Mouse (Mus musculus): ENCODE data around the gene Mettl7a3.
"Not testable (repeated sequence)": the region's sequence is repeated elsewhere in the genome, so short reads cannot be mapped to it uniquely, and the experiment has no call there.

Mettl7a3 gene

DNA sequence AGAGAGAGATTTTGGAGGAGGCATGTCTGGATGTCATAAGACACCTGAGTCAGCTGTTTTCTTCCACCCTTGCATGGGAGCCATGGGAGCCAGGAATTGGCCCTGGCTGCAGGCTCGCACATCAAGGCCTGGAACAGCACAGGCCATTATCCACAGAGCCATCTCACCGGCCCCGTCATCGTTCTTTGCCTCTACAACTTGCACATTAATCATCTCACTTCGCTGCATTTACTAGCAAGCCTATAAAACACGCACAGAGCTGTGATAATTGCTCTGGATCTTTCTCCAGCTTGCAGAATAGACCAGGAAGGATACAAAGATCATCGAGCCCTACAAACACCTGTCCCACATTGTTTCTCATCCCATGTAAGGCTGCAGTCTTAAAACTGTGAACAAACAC is 4.0 kb upstream of the Mettl7a3 start:
- no peak for DNase-seq

DNA sequence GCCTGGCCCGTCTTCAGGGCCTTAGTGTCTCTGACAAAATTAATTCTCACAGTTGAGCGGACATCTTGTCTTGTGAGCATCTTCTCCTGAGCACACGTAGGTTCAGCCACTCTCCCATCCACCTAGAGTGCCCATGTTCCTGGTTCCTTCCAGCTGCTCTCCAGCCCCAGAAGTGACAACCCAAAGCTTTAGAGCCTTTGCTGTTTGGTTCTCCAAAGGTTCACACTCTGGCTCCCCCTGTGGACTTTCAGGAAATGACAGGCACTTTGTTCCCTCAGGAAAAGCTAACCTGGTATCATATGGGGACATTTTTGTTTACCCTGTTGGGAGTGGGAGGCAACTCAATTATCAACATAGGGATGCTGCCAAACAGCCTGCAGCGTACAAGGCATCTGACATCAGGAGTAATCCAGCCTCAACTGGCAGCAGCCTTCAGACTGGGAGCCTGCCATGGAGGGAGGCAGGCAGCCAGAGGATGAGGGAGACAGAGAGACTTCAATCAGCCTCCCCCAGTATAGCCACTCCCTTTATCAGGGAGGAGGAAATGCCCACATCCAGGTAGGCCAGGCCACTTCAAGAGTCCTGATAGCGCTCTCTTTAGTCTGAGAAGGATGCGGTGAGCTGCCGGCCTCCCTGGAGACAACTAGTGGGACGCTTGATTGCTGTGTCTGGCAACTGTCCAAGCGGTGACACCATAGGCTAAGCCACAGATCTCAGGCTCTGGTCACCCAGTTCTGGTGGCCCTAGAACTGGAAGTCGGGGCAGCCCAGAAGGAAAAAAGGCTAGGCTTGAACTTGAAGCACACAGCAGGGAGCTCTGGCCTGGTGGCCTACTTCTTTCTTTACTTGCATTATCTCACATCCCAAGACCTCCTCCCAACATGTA is 2.4 kb upstream of the Mettl7a3 start:
- DNase-seq = peak; percentile 39 to 40

GRCm38 (mm10) chr15:100337328-100337727 is 2.6 kb downstream of the Mettl7a3 start:
- DNase-seq = not testable (repeated sequence)

GRCm38 (mm10) chr15:100337847-100338246 is 3.1 kb downstream of the Mettl7a3 start:
- peak; percentile 77 to 85 for DNase-seq

- DNase-seq = not testable (repeated sequence)
These were observed 6.7 kb downstream of the Mettl7a3 start for GRCm38 (mm10) chr15:100341314-100341980.

- no peak for DNase-seq
These were observed 10.8 kb downstream of the Mettl7a3 start for GRCm38 (mm10) chr15:100345484-100345883.

GRCm38 (mm10) chr15:100346761-100347160 is 12.0 kb downstream of the Mettl7a3 start:
- DNase-seq = no peak

DNA sequence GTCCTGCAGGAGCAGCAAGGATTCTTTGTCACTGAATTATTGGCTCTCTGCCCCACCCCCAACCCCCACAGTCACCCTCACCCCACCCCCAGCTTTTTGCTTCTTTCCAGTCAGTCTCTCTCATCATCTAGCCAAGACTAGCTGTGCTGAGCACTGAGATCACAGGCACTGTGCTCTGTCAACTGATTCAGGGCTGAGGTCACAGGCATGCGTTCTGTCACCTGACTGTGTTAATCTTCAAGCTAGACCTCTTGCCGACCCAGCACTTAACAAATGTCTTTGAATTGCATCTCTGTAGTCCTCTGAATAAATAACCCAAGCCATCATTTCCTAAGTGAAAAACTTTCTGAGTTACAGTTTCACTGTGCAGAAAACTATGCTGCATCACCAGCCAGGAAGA is 14.8 kb downstream of the Mettl7a3 start:
- no peak for DNase-seq

- peak in 1 of 2 experiments; percentile 24 for DNase-seq
These were observed 16.9 kb downstream of the Mettl7a3 start for GRCm38 (mm10) chr15:100351501-100352060.

- DNase-seq = no peak
These were observed 18.1 kb downstream of the Mettl7a3 start, which contains the start of the genes Methig1 and Mettl7a2 for GRCm38 (mm10) chr15:100352711-100353250. TSS of gene Methig1 (plus strand) at chr15:100353149. TSS of gene Mettl7a2 (plus strand) at chr15:100353200.

DNA sequence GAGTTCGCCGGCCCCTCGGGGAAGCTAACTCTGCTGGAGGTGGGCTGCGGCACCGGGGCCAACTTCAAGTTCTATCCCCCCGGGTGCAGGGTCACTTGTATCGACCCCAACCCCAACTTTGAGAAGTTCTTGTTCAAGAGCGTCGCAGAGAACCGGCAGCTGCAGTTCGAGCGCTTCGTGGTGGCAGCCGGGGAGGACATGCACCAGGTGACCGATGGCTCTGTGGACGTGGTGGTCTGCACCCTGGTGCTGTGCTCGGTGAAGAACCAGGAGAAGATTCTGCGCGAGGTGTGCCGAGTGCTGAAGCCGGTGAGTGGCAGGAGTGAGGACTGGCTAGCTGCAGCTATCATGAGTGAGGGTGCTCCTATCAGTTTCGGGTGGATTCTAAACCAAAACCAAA is 18.7 kb downstream of the Mettl7a3 start:
- not testable (repeated sequence) for DNase-seq

DNA sequence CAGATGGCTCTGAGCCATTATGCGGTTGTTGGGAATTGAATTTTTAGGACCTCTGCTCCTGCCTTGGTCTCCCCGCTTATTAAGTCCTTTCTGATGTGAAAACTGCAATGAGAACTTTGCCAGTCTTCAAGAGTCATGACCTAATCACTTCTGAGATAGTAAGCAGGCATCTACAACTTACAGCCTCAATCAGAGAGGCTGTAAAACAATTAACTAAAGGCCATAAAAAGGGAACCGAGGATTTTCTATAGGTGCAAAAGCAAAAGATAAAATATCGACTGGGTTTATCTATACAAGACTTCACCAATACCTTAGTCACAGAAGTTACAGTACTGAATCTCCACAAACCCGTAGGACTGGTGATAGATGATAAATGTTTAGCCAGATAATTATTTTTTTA is 21.1 kb downstream of the Mettl7a3 start:
- no peak for DNase-seq

GRCm38 (mm10) chr15:100364242-100364641 is 29.5 kb downstream of the Mettl7a3 start, which contains the start of gene Higd1c:
TSS of gene Higd1c (plus strand) at chr15:100364542.
- no peak for DNase-seq

GRCm38 (mm10) chr15:100365967-100366366 is 31.2 kb downstream of the Mettl7a3 start:
- not testable (repeated sequence) for DNase-seq

GRCm38 (mm10) chr15:100367119-100367518 is 32.4 kb downstream of the Mettl7a3 start:
- no peak for DNase-seq

GRCm38 (mm10) chr15:100375066-100375465 is 40.3 kb downstream of the Mettl7a3 start:
- peak; percentile 86 to 89 for DNase-seq

DNA sequence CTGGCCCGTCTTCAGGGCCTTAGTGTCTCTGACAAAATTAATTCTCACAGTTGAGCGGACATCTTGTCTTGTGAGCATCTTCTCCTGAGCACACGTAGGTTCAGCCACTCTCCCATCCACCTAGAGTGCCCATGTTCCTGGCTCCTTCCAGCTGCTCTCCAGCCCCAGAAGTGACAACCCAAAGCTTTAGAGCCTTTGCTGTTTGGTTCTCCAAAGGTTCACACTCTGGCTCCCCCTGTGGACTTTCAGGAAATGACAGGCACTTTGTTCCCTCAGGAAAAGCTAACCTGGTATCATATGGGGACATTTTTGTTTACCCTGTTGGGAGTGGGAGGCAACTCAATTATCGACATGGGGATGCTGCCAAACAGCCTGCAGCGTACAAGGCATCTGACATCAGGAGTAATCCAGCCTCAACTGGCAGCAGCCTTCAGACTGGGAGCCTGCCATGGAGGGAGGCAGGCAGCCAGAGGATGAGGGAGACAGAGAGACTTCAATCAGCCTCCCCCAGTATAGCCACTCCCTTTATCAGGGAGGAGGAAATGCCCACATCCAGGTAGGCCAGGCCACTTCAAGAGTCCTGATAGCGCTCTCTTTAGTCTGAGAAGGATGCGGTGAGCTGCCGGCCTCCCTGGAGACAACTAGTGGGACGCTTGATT is 43.2 kb downstream of the Mettl7a3 start:
- DNase-seq = peak; percentile 56 to 66

- no peak for DNase-seq
These were observed 44.9 kb downstream of the Mettl7a3 start for GRCm38 (mm10) chr15:100379658-100380057.

- no peak for DNase-seq
These were observed 45.4 kb downstream of the Mettl7a3 start for GRCm38 (mm10) chr15:100380104-100380503.

GRCm38 (mm10) chr15:100385705-100386104 is 51.0 kb downstream of the Mettl7a3 start:
- DNase-seq = no peak

DNA sequence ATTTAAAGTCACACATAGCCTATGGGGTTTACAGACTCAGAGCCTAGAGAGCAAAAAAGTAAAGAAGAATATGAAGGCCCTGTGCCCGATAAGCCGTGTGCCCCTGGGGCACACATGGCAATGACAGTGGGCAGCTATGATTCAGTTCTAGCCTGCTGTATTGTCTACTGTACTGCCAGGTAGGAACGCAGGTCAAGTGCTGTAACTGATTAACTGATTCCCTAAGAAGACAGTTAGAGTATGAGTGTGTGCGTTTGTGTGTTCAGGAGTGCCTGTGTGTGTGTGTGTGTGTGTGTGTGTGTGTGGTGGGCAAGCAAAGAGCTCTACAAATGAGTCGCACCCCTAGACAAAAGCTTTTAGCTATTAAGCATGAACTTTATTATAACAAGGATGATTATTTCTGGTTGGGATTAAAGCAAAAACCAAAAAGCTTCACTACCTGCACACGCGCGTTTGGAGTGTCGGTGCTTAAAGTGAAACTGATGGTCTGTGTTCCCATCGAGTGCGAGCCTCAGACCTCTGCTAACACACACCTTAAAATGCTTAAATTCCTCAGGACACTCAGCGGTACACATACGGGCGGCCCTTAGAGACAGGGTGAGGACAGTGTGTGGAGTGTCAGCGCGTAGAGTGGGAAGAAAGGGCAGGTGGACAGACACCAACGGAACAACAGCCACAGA is 53.0 kb downstream of the Mettl7a3 start:
- no peak for DNase-seq

Data from cerebellum, postnatal 14 days (tissue).